Comparison of ENCODE assay signal across 8 mouse cellular contexts in genomic region chr5:76363453-76364104, GRCm38 (mm10). TPM values are rescaled to one million over a fixed set of nuclear protein-coding genes. Genes with fewer than 3 reads are reported as not detected.
DNase-seq lines count a peak whose midpoint lies in the region; ATAC-seq and TF ChIP-seq lines count a peak whose summit lies in the region.

Nmu (minus strand) TSS chr5:76363788.

- H3K9me3 ChIP-seq in kidney, postnatal 0 days (replicated peaks; ENCODE audit: low read length): no peaks in the 10 kb centered on the region
- no peaks in the 10 kb centered on the region for H3K9me3 ChIP-seq in hindbrain, embryonic 15.5 days
- no peaks in the 10 kb centered on the region for H3K9me3 ChIP-seq in neural tube, embryonic 12.5 days

- 0 out of 2 replicates have a peak within 1 kb of the TSS, but pooled peaks have one; percentile 24 for H3K9ac ChIP-seq in kidney, postnatal 0 days (ENCODE audit: low read depth, low read length)
- peak within 1 kb of the TSS; percentile 26; the same call in 1 of the 2 replicates for H3K9ac ChIP-seq in hindbrain, embryonic 15.5 days
- no peak within 1 kb of the TSS; the same call in 1 of the 2 replicates for H3K9ac ChIP-seq in neural tube, embryonic 12.5 days

- 0 out of 2 replicates have a peak, but pooled peaks cover 14% of the 10 kb centered on the region for H3K27me3 ChIP-seq in kidney, postnatal 0 days (ENCODE audit: insufficient read depth, low read length)
- H3K27me3 ChIP-seq in hindbrain, embryonic 15.5 days: peaks cover 13% of the 10 kb centered on the region
- H3K27me3 ChIP-seq in neural tube, embryonic 12.5 days (replicated peaks): peaks cover 21% of the 10 kb centered on the region

- peak within 1 kb of the TSS; percentile 23 for H3K4me3 ChIP-seq in kidney, postnatal 0 days (replicated peaks; ENCODE audit: low read depth, low read length)
- peak within 1 kb of the TSS; percentile 38 for H3K4me3 ChIP-seq in hindbrain, embryonic 15.5 days
- H3K4me3 ChIP-seq in neural tube, embryonic 12.5 days: peak within 1 kb of the TSS; percentile 17

- peak; percentile 21 for DNase-seq in kidney, postnatal 0 days (ENCODE audit: low spot score)
- DNase-seq in kidney, adult 18-20 months: no peak
- peak; percentile 29 for DNase-seq in embryo, embryonic 11 days
- no peak for DNase-seq in frontal cortex, postnatal 10 days (ENCODE audit: low spot score in 2 of 2)
- DNase-seq in spleen, postnatal 4 days (ENCODE audit: low spot score in 2 of 2): no peak
- no peak for DNase-seq in left cerebral cortex, adult 18-20 months (ENCODE audit: low spot score in 2 of 2)

- no peak within 1 kb of the TSS for H3K27ac ChIP-seq in kidney, postnatal 0 days
- no peak within 1 kb of the TSS for H3K27ac ChIP-seq in hindbrain, embryonic 15.5 days (replicated peaks)
- H3K27ac ChIP-seq in neural tube, embryonic 12.5 days: no peak within 1 kb of the TSS

- TF ChIP-seq CTCF in kidney, postnatal 0 days (IDR thresholded peaks at IDR 0.05; ENCODE audit: low read depth): no peak

- H3K4me1 ChIP-seq in kidney, postnatal 0 days (replicated peaks; ENCODE audit: insufficient read depth, low read length): peaks cover 15% of the 10 kb centered on the region
- H3K4me1 ChIP-seq in hindbrain, embryonic 15.5 days (replicated peaks): peaks cover 11% of the 10 kb centered on the region
- H3K4me1 ChIP-seq in neural tube, embryonic 12.5 days: peaks cover 11% of the 10 kb centered on the region

- 0 out of 2 replicates have a peak, but pooled peaks have one; percentile 40 for ATAC-seq in kidney, postnatal 0 days (replicated peaks; ENCODE audit: low FRiP score, low read depth)
- no peak for ATAC-seq in hindbrain, embryonic 15.5 days (ENCODE audit: low FRiP score, low read depth)
- ATAC-seq in neural tube, embryonic 12.5 days (ENCODE audit: low FRiP score, low read depth): no peak

- 3% methylated on average over 35 of the region's 35 CpGs for WGBS in kidney, postnatal 0 days
- 4% methylated on average over 34 of the region's 35 CpGs for WGBS in hindbrain, embryonic 15.5 days
- 6% methylated on average over 35 of the region's 35 CpGs for WGBS in neural tube, embryonic 12.5 days

- peak within 1 kb of the TSS; percentile 59 for H3K4me2 ChIP-seq in kidney, postnatal 0 days (ENCODE audit: low read length)
- H3K4me2 ChIP-seq in hindbrain, embryonic 15.5 days: peak within 1 kb of the TSS; percentile 81
- peak within 1 kb of the TSS; percentile 67 for H3K4me2 ChIP-seq in neural tube, embryonic 12.5 days (replicated peaks)

- no peaks in the 10 kb centered on the region for H3K36me3 ChIP-seq in kidney, postnatal 0 days (ENCODE audit: insufficient read depth, low read length)
- H3K36me3 ChIP-seq in hindbrain, embryonic 15.5 days: no peaks in the 10 kb centered on the region
- no peaks in the 10 kb centered on the region for H3K36me3 ChIP-seq in neural tube, embryonic 12.5 days

RNA-seq across cellular contexts. Expression of gene Nmu, which starts in this region (rescaled TPM):
- polyA plus RNA-seq in kidney, postnatal 0 days (2015; fragmentation: Nextera tagmentation; extraction: Ambion mirVana): not detected in 2 replicates
- 1.1 and 1.6 TPM in 2 replicates for polyA plus RNA-seq in hindbrain, embryonic 15.5 days (2015; fragmentation: Nextera tagmentation; extraction: Ambion mirVana)
- 0.32 TPM in 1 of 2 replicates, not detected in the other for polyA plus RNA-seq in neural tube, embryonic 12.5 days (2016; fragmentation: Nextera tagmentation; extraction: Ambion mirVana)
- not detected for total RNA-seq in left cerebral cortex, adult 18-20 months (2021)

Comparison
In these comparisons a context has a peak if more than half of its experiments do, and no peak if none do; other contexts are left out.
1. Peak in DNase-seq, ATAC-seq, H3K4me3 ChIP-seq, H3K9ac ChIP-seq and H3K4me2 ChIP-seq in kidney, postnatal 0 days; RNA of the gene not detected or under 1 TPM.